Mouse (Mus musculus) forebrain, embryonic 11.5 days (tissue): ENCODE data around the gene Olfr1228. TPM values are rescaled to one million over a fixed set of nuclear protein-coding genes. Genes with fewer than 3 reads are reported as not detected.

Source experiments
- ATAC-seq: fragments of 200-750 bp; cut with Nextera tagmentation; replicated peaks from 2 replicates; pipeline ENCODE4 v1.8.0; 2017; ENCODE audit warnings: moderate TSS enrichment; ENCODE audit not compliant: low FRiP score
- DNase-seq: peaks from one replicate; pipeline ENCODE4 v3.0.0-alpha.2; 2017; ENCODE audit warnings: low spot score
- H3K27ac ChIP-seq: fragments of 300-500 bp; sonication (generic); 2 replicates; pipeline ENCODE4 v1.5.1; 2014; ENCODE audit warnings: low read depth, low read length
- H3K27me3 ChIP-seq: fragments of 300-500 bp; sonication (generic); 2 replicates; pipeline ENCODE4 v1.6.1; 2014; ENCODE audit warnings: mild to moderate bottlenecking, low read length, mixed read lengths; ENCODE audit not compliant: control insufficient read depth, insufficient read depth
- H3K36me3 ChIP-seq: fragments of 300-500 bp; sonication (generic); 2 replicates; pipeline ENCODE4 v1.6.1; 2014; ENCODE audit warnings: mild to moderate bottlenecking, low read length, moderate library complexity, mixed read lengths; ENCODE audit not compliant: control insufficient read depth, insufficient read depth
- H3K4me1 ChIP-seq: fragments of 300-500 bp; sonication (generic); replicated peaks from 2 replicates; pipeline ENCODE4 v1.6.1; 2014; ENCODE audit warnings: low read length, mixed read lengths; ENCODE audit not compliant: control insufficient read depth, insufficient read depth
- H3K4me2 ChIP-seq: fragments of 300-500 bp; sonication (generic); 2 replicates; pipeline ENCODE4 v1.6.1; 2014; ENCODE audit warnings: low read depth, mild to moderate bottlenecking, low read length, moderate library complexity, mixed read lengths; ENCODE audit not compliant: severe bottlenecking
- H3K4me3 ChIP-seq: fragments of 300-500 bp; sonication (generic); 2 replicates; pipeline ENCODE4 v1.5.1; 2014; ENCODE audit warnings: low read depth, low read length
- H3K9ac ChIP-seq: fragments of 300-500 bp; sonication (generic); 2 replicates; pipeline ENCODE4 v1.6.1; 2014; ENCODE audit warnings: low read length
- H3K9me3 ChIP-seq: fragments of 300-500 bp; sonication (generic); 2 replicates; pipeline ENCODE4 v1.6.1; 2016; ENCODE audit warnings: low read length, mixed read lengths; ENCODE audit not compliant: control insufficient read depth
- WGBS: fragments of 180-500 bp; shearing (Covaris S2); extraction: QIAGEN DNeasy Blood & Tissue Kit; methylation state at CpG from one replicate; pipeline ENCODE4 v1.1.7; 2014; 5-methylcytosine and 5-hydroxymethylcytosine counted together
- polyA plus RNA-seq: library from polyadenylated mRNA; unstranded; fragments of >200 nt; fragmentation: Nextera tagmentation; extraction: Ambion mirVana; gene quantifications from 2 replicates; pipeline ENCODE4 v1.2.1, GENCODE M21; 2014

Gene Olfr1228
- polyA plus RNA-seq: not detected in 2 replicates

DNA sequence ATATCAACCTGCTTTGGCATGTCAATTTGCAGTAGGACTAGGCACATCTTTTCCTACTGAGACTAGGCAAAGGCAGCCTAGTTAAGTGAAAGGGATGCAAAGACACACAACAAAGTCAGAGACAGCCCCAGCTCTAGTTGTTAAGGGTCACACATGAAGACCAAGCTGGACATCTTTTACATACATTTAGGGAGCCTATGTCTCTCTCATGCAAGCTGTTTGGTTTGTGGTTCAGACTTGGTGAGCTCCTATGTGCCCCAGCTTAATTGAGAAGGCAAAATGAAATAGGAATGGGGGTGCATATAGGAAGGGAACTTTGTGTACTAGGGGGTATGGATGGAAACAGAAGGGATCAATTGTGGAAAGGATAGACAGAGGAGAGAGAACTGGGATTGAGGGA lies at the start of gene Olfr1228:
Olfr1228 (minus strand) TSS at position 101 of the 400 bp plus-strand sequence.
- H3K27ac ChIP-seq: no peak within 1 kb of the TSS
- ATAC-seq (no peak), DNase-seq (no peak)
- no peak within 1 kb of the TSS for H3K9ac ChIP-seq
- no peak within 1 kb of the TSS for H3K4me3 ChIP-seq
- no peaks in the 10 kb centered on the region for H3K9me3 ChIP-seq
- H3K27me3 ChIP-seq: no peaks in the 10 kb centered on the region
- no peaks in the 10 kb centered on the region for H3K36me3 ChIP-seq
- H3K4me2 ChIP-seq: no peak within 1 kb of the TSS
- H3K4me1 ChIP-seq: no peaks in the 10 kb centered on the region

DNA sequence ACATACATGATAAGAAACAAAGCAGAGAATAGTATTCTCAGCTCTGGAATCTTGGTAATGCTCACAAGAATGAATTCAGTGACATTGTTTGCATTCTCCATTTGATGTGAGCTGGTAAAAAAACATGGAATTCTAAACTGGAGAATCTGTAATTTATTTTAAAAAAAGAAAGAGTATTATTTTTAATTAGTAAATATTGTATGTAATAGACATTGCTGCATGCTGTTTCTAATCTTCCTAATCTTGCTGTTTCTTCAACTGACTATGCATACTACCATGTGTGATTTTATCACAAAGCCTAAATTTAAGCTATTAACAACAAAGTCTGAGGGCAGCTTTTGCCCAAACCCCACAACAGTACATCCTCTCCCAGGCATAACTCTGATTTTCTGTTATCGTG lies 43.3 kb upstream of the Olfr1228 start, which contains the start of gene Olfr1230:
Olfr1230 (minus strand) TSS at position 101 of the 400 bp plus-strand sequence.
- 88% methylated on average over 1 of the region's 1 CpGs for WGBS
- ATAC-seq: no peak

DNA sequence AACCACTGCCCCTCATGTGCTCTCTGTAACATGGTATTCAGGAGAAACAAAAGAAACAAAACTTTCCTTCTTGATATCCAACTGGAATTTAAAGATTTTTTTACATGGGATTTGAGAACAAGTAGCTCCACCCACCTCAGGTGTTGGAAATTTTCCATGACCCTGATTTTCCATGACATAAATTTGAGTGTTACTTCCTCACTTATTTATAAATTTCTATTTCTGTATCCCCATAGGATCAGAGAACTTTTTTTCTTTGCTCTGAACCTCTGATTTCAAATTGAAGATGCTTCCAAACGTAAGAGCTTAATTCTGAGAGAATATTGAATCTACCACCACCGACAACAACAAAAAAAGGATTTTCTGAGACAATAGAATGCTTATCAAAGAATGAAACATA lies 34.1 kb upstream of the Olfr1228 start, which contains the start of gene Olfr1229:
Olfr1229 (minus strand) TSS at position 101 of the 400 bp plus-strand sequence.
- Histone ChIP-seq H3K27me3 (no peaks in the 10 kb centered on the region), H3K4me1 (no peaks in the 10 kb centered on the region), H3K9ac (no peak within 1 kb of the TSS), H3K27ac (no peak within 1 kb of the TSS), H3K4me3 (no peak within 1 kb of the TSS), H3K36me3 (no peaks in the 10 kb centered on the region), H3K4me2 (no peak within 1 kb of the TSS), H3K9me3 (no peaks in the 10 kb centered on the region)
- WGBS: 80% methylated on average over 2 of the region's 2 CpGs
- ATAC-seq: no peak
- no peak for DNase-seq

More for the DNA sequence above, 43.3 kb upstream of the Olfr1228 start, which contains the start of gene Olfr1230:
- Histone ChIP-seq H3K27me3 (no peaks in the 10 kb centered on the region), H3K9ac (no peak within 1 kb of the TSS), H3K4me2 (no peak within 1 kb of the TSS), H3K36me3 (no peaks in the 10 kb centered on the region), H3K4me3 (no peak within 1 kb of the TSS), H3K27ac (no peak within 1 kb of the TSS), H3K4me1 (no peaks in the 10 kb centered on the region), H3K9me3 (no peaks in the 10 kb centered on the region)
- no peak for DNase-seq

DNA sequence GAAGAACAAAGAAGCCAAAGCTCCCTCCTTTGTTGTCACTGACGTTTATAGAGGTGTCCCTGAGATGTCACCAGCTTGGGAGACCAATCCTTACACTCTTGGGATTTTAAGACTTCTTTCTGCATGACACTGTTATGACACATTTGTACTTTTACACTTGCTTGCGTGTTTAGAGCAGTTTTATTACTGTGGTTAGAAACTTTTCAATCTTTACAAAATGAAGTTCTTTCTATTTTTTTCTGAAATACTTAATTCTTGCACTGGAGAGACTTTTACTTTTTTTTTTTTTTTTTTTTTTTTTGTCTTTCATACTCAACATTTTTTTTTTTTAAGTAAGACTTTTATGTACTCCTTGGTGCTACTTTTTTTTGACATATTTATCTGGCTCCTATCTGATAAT lies 53.9 kb downstream of the Olfr1228 start, which contains the start of gene Olfr1226:
Olfr1226 (minus strand) TSS at position 101 of the 400 bp plus-strand sequence.
- WGBS: 68% methylated on average over 2 of the region's 2 CpGs
- Histone ChIP-seq H3K4me1 (no peaks in the 10 kb centered on the region), H3K27me3 (no peaks in the 10 kb centered on the region), H3K36me3 (no peaks in the 10 kb centered on the region), H3K9ac (no peak within 1 kb of the TSS), H3K4me3 (no peak within 1 kb of the TSS), H3K9me3 (no peaks in the 10 kb centered on the region), H3K4me2 (no peak within 1 kb of the TSS), H3K27ac (no peak within 1 kb of the TSS)
- ATAC-seq (no peak), DNase-seq (no peak)

Other genes with a start within 250 kb of the Olfr1228 start
- gene Olfr1215, start 247.1 kb downstream of the Olfr1228 start, polyA plus RNA-seq: not detected in 2 replicates
- gene Olfr1216, start 235.7 kb downstream of the Olfr1228 start, polyA plus RNA-seq: not detected in 2 replicates
- not detected in 2 replicates for gene Olfr1217, start 222.0 kb downstream of the Olfr1228 start, polyA plus RNA-seq
- not detected in 2 replicates for gene Olfr1218, start 192.9 kb downstream of the Olfr1228 start, polyA plus RNA-seq
- not detected in 2 replicates for gene Olfr1219, start 170.5 kb downstream of the Olfr1228 start, polyA plus RNA-seq
- not detected in 2 replicates for gene Olfr1220, start 147.2 kb downstream of the Olfr1228 start, polyA plus RNA-seq
- not detected in 2 replicates for gene Olfr1221, start 136.8 kb downstream of the Olfr1228 start, polyA plus RNA-seq
- not detected in 2 replicates for gene Olfr1222, start 121.0 kb downstream of the Olfr1228 start, polyA plus RNA-seq
- gene Olfr1223, start 102.5 kb downstream of the Olfr1228 start, polyA plus RNA-seq: not detected in 2 replicates
- gene Olfr1224-ps1, start 90.0 kb downstream of the Olfr1228 start, polyA plus RNA-seq: not detected in 2 replicates
- not detected in 2 replicates for gene Olfr1225, start 79.4 kb downstream of the Olfr1228 start, polyA plus RNA-seq
- not detected in 2 replicates for gene Olfr1226, start 54.0 kb downstream of the Olfr1228 start, polyA plus RNA-seq
- gene Olfr1229, start 34.0 kb upstream of the Olfr1228 start, polyA plus RNA-seq: not detected in 2 replicates
- gene Olfr1230, start 43.2 kb upstream of the Olfr1228 start, polyA plus RNA-seq: not detected in 2 replicates
- not detected in 2 replicates for gene Olfr1231, start 53.0 kb upstream of the Olfr1228 start, polyA plus RNA-seq
- not detected in 2 replicates for gene Olfr1232, start 75.6 kb upstream of the Olfr1228 start, polyA plus RNA-seq
- not detected in 2 replicates for gene Olfr1233, start 88.3 kb upstream of the Olfr1228 start, polyA plus RNA-seq
- not detected in 2 replicates for gene Olfr1234, start 110.8 kb upstream of the Olfr1228 start, polyA plus RNA-seq
- gene Olfr1238, start 155.6 kb upstream of the Olfr1228 start, polyA plus RNA-seq: not detected in 2 replicates
- not detected in 2 replicates for gene Olfr1239, start 166.3 kb upstream of the Olfr1228 start, polyA plus RNA-seq
- not detected in 2 replicates for gene Olfr1240, start 188.9 kb upstream of the Olfr1228 start, polyA plus RNA-seq
- not detected in 2 replicates for gene Olfr1241, start 233.1 kb upstream of the Olfr1228 start, polyA plus RNA-seq
- not detected in 2 replicates for gene Olfr1242, start 244.3 kb upstream of the Olfr1228 start, polyA plus RNA-seq